Mouse (Mus musculus) forebrain, embryonic 14.5 days (tissue): ENCODE measurements at regions not wholly inside any gene's neighbourhood (a gene's known extent, or its start where the extent isn't known, plus 50 kb on each side); places are given as distances from the start of the nearest gene placed in this dataset.

Experiments
- ATAC-seq: fragments of 200-750 bp; cut with Nextera tagmentation; 2 replicates; pipeline ENCODE4 v1.8.0; 2017; ENCODE audit warnings: mild to moderate bottlenecking, moderate library complexity
- DNase-seq: peaks from one replicate; pipeline ENCODE4 v3.0.0-alpha.2; 2015; ENCODE audit warnings: low spot score
- H3K27ac ChIP-seq: fragments of 300-500 bp; sonication (generic); 2 replicates; pipeline ENCODE4 v1.5.1; 2014; ENCODE audit warnings: low read depth, mild to moderate bottlenecking, control low read depth, low read length, moderate library complexity
- H3K27me3 ChIP-seq: fragments of 300-500 bp; sonication (generic); replicated peaks from 2 replicates; pipeline ENCODE4 v1.6.1; 2014; ENCODE audit warnings: low read length, control low read depth, mixed read lengths; ENCODE audit not compliant: control insufficient read depth, insufficient read depth
- H3K36me3 ChIP-seq: fragments of 300-500 bp; sonication (generic); 2 replicates; pipeline ENCODE4 v1.6.1; 2014; ENCODE audit warnings: low read length, control low read depth; ENCODE audit not compliant: control insufficient read depth, insufficient read depth
- H3K4me1 ChIP-seq: fragments of 300-500 bp; sonication (generic); 2 replicates; pipeline ENCODE4 v1.6.1; 2014; ENCODE audit warnings: antibody characterized with exemption, low read length, control low read depth; ENCODE audit not compliant: control insufficient read depth, insufficient read depth
- H3K4me2 ChIP-seq: fragments of 300-500 bp; sonication (generic); 2 replicates; pipeline ENCODE4 v1.6.1; 2014; ENCODE audit warnings: mild to moderate bottlenecking, control low read depth, low read length
- H3K4me3 ChIP-seq: fragments of 300-500 bp; sonication (generic); 2 replicates; pipeline ENCODE4 v1.5.1; 2014; ENCODE audit warnings: low read depth, low read length, control low read depth
- H3K9ac ChIP-seq: fragments of 300-500 bp; sonication (generic); 2 replicates; pipeline ENCODE4 v1.6.1; 2014; ENCODE audit warnings: mild to moderate bottlenecking, low read length, control low read depth, moderate library complexity
- H3K9me3 ChIP-seq: fragments of 300-500 bp; sonication (generic); replicated peaks from 2 replicates; pipeline ENCODE4 v1.6.1; 2016; ENCODE audit warnings: low read length, control low read depth, mixed read lengths; ENCODE audit not compliant: control insufficient read depth
- WGBS: fragments of 180-500 bp; shearing (Covaris S2); extraction: QIAGEN DNeasy Blood & Tissue Kit; methylation state at CpG from one replicate; pipeline ENCODE4 v1.1.7; 2014; 5-methylcytosine and 5-hydroxymethylcytosine counted together

GRCm38 (mm10) chr12:114222541-114222940 is 678.8 kb downstream of the Adam6a start:
- H3K4me3 ChIP-seq = no peak overlapping the region
- no peak overlapping the region for H3K9ac ChIP-seq
- ATAC-seq (no peak), DNase-seq (no peak)
- 40% methylated on average over 3 of the region's 3 CpGs for WGBS
- H3K4me1 ChIP-seq = no peaks in the 10 kb centered on the region
- H3K27ac ChIP-seq = no peak overlapping the region
- H3K4me2 ChIP-seq = no peak overlapping the region
- H3K27me3 ChIP-seq = no peaks in the 10 kb centered on the region
- H3K36me3 ChIP-seq = no peaks in the 10 kb centered on the region
- peaks cover 18% of the 10 kb centered on the region for H3K9me3 ChIP-seq
